Mouse (Mus musculus) heart, postnatal 0 days (tissue): ENCODE data around the gene Ackr3.

Experiments used
- CTCF ChIP-seq: IDR thresholded peaks from 2 replicates; pipeline ENCODE4 v1.5.1; 2016; ENCODE audit warnings: antibody characterized with exemption, control low read depth, low read depth
- EP300 ChIP-seq: IDR thresholded peaks from 2 replicates; pipeline ENCODE4 v1.6.1; 2016; ENCODE audit warnings: antibody characterized with exemption, low read depth

GRCm38 (mm10) chr1:90260704-90261581 is 57.2 kb downstream of the Ackr3 start:
- TF ChIP-seq CTCF, result no peak
- no peak for TF ChIP-seq EP300
